In genomic region chr5:123607211-123607669, GRCm38 (mm10) we compare ENCODE assay signal across 9 mouse cellular contexts. TPM values are rescaled to one million over a fixed set of nuclear protein-coding genes. Genes with fewer than 3 reads are reported as not detected.
DNase-seq lines count a peak whose midpoint lies in the region; ATAC-seq and TF ChIP-seq lines count a peak whose summit lies in the region.
"Had no signal": no experiment of that assay in that cellular context is flagged by ENCODE, and none has a peak within 500 bp of the region (broad histone marks: within the 10 kb centered on the region; RNA-seq: fewer than 3 reads in every experiment).

No protein-coding gene starts in this region.

- intact Hi-C loops in heart, postnatal 36 days (cut with DNase I), result no loop called here

- ATAC-seq in heart, embryonic 13.5 days (ENCODE audit: extremely low read depth, insufficient number of reproducible peaks, low FRiP score, low TSS enrichment), result no peak
- peak; percentile 77 for ATAC-seq in lung, embryonic 16.5 days (ENCODE audit: low read depth)
- ATAC-seq: intestine, embryonic 16.5 days had no signal

- peaks cover 76% of the 10 kb centered on the region for H3K36me3 ChIP-seq in heart, embryonic 13.5 days
- peaks cover 12% of the 10 kb centered on the region for H3K36me3 ChIP-seq in lung, embryonic 16.5 days (ENCODE audit: control insufficient read depth, insufficient read depth, low read length)
- peaks cover 4% of the 10 kb centered on the region for H3K36me3 ChIP-seq in kidney, adult 2 months (ENCODE audit: control insufficient read depth, insufficient read depth, low read length)

- DNase-seq in heart, postnatal 36 days, result no peak
- no peak for DNase-seq in lung, adult 18-20 months
- peak; percentile 79 for DNase-seq in kidney, adult 2 months
- DNase-seq in lung, postnatal 10 days, result peak; percentile 60
- DNase-seq in gastrocnemius, postnatal 4 days (ENCODE audit: low spot score in 2 of 2), result no peak

- no peak for TF ChIP-seq CTCF in kidney, adult 2 months (conservative IDR thresholded peaks at IDR 0.05; ENCODE audit: insufficient read depth, insufficient read length, low read depth, low read length)

- no peak overlapping the region for H3K9ac ChIP-seq in heart, embryonic 13.5 days
- no peak overlapping the region for H3K9ac ChIP-seq in lung, embryonic 16.5 days (ENCODE audit: low read length)

- H3K27ac ChIP-seq in heart, embryonic 13.5 days (replicated peaks), result peak overlapping the region; percentile 68
- H3K27ac ChIP-seq in lung, embryonic 16.5 days (ENCODE audit: low read length), result peak overlapping the region; percentile 63
- H3K27ac ChIP-seq in kidney, adult 2 months (ENCODE audit: insufficient read depth, low read depth, low read length), result peak overlapping the region; percentile 48

- peaks cover 19% of the 10 kb centered on the region for H3K4me1 ChIP-seq in heart, embryonic 13.5 days
- H3K4me1 ChIP-seq in lung, embryonic 16.5 days (replicated peaks; ENCODE audit: control insufficient read depth, insufficient read depth, low read length), result no peaks in the 10 kb centered on the region
- H3K4me1 ChIP-seq in kidney, adult 2 months (ENCODE audit: control insufficient read depth, insufficient read depth, low read length), result no peaks in the 10 kb centered on the region

- no peak overlapping the region for H3K4me3 ChIP-seq in heart, embryonic 13.5 days
- H3K4me3 ChIP-seq in lung, embryonic 16.5 days (ENCODE audit: low read length), result no peak overlapping the region
- no peak overlapping the region for H3K4me3 ChIP-seq in kidney, adult 2 months (ENCODE audit: insufficient read depth, low read depth, low read length)

- TF ChIP-seq POLR2A in kidney, adult 2 months (IDR thresholded peaks at IDR 0.05; ENCODE audit: low read depth, low read length), result no peak

- no peaks in the 10 kb centered on the region for H3K9me3 ChIP-seq in heart, embryonic 13.5 days
- no peaks in the 10 kb centered on the region for H3K9me3 ChIP-seq in lung, embryonic 16.5 days (ENCODE audit: control insufficient read depth, low read length)
- H3K9me3 ChIP-seq: G1E had no signal

- H3K4me2 ChIP-seq in heart, embryonic 13.5 days, result no peak overlapping the region
- no peak overlapping the region for H3K4me2 ChIP-seq in lung, embryonic 16.5 days (ENCODE audit: low read depth, low read length)

- no peaks in the 10 kb centered on the region for H3K27me3 ChIP-seq in heart, embryonic 13.5 days (replicated peaks)
- no peaks in the 10 kb centered on the region for H3K27me3 ChIP-seq in lung, embryonic 16.5 days (ENCODE audit: control insufficient read depth, insufficient read depth, low read depth, low read length)
- H3K27me3 ChIP-seq in kidney, adult 2 months (replicated peaks; ENCODE audit: control insufficient read depth, insufficient read depth, low read length), result no peaks in the 10 kb centered on the region

- 66% methylated on average over 3 of the region's 3 CpGs for WGBS in heart, embryonic 13.5 days
- 46% methylated on average over 3 of the region's 3 CpGs for WGBS in lung, embryonic 16.5 days
- WGBS in kidney, adult 2 months, result 60% methylated on average over 3 of the region's 3 CpGs

RNA-seq across cellular contexts. Expression of gene Vps33a, which starts 34.4 kb away (rescaled TPM):
- 18.6 and 20.3 TPM in 2 replicates for polyA plus RNA-seq in heart, embryonic 13.5 days (2015; fragmentation: Nextera tagmentation; extraction: Ambion mirVana)
- 10 to 100 TPM; 31.1 to 44.9 TPM for total RNA-seq in heart, postnatal 36 days (2021)
- polyA plus RNA-seq in lung, embryonic 16.5 days (2015; fragmentation: Nextera tagmentation; extraction: Ambion mirVana), result 23.7 and 26.9 TPM in 2 replicates
- polyA plus RNA-seq in kidney, adult 2 months (2012; rRNA removed), result 22.6 and 24.1 TPM in 2 replicates
- 10 to 100 TPM; 31.5 to 31.9 TPM for total RNA-seq in gastrocnemius, postnatal 4 days (2021)

Comparison
In these comparisons a context has a peak if more than half of its experiments do, and no peak if none do; other contexts are left out.
1. DNase-seq: peak in kidney, adult 2 months (single experiment) and lung, postnatal 10 days (single experiment); none in heart, postnatal 36 days (0 of 2), lung, adult 18-20 months (0 of 2) and gastrocnemius, postnatal 4 days (0 of 2).
2. Peak in every context shown above with its lines, with median percentiles within 50 percentile points of each other: H3K27ac ChIP-seq.